Mouse (Mus musculus) C2C12 (cell line): ENCODE data around the gene Fa2h. TPM values are rescaled to one million over a fixed set of nuclear protein-coding genes. Genes with fewer than 3 reads are reported as not detected.

Experiments
- H3K27me3 ChIP-seq: one replicate; pipeline ENCODE4 v1.6.1; 2011; ENCODE audit not compliant: control insufficient read depth, insufficient read depth, insufficient read length
- H3K36me3 ChIP-seq: one replicate; pipeline ENCODE4 v1.6.1; 2011; ENCODE audit not compliant: control insufficient read depth, insufficient read depth
- H3K4me3 ChIP-seq: one replicate; pipeline ENCODE4 v1.5.1; 2011; ENCODE audit warnings: mild to moderate bottlenecking, control low read depth; ENCODE audit not compliant: poor library complexity, insufficient read depth, severe bottlenecking
- H3K79me2 ChIP-seq: one replicate; pipeline ENCODE4 v1.6.1; 2011; ENCODE audit not compliant: control insufficient read depth, insufficient read depth
- H3K79me3 ChIP-seq: one replicate; pipeline ENCODE4 v1.6.1; 2011; ENCODE audit warnings: low read depth, control low read depth
- H3ac ChIP-seq: one replicate; pipeline ENCODE3; 2011; ENCODE audit warnings: low read depth; ENCODE audit not compliant: control insufficient read depth, insufficient read length
- CEBPB ChIP-seq: IDR thresholded peaks from one replicate; pipeline ENCODE4 v1.6.1; 2011; ENCODE audit warnings: low read depth, mild to moderate bottlenecking, control low read depth, moderate library complexity
- CTCF ChIP-seq: IDR thresholded peaks from one replicate; pipeline ENCODE4 v1.5.1; 2011; ENCODE audit not compliant: control insufficient read depth, insufficient read depth, insufficient read length
- FOSL1 ChIP-seq: IDR thresholded peaks from one replicate; pipeline ENCODE4 v1.8.0; 2011; ENCODE audit warnings: mild to moderate bottlenecking, low read length; ENCODE audit not compliant: poor library complexity, insufficient read depth, severe bottlenecking
- MAX ChIP-seq: IDR thresholded peaks from one replicate; pipeline ENCODE4 v1.6.1; 2011; ENCODE audit warnings: mild to moderate bottlenecking, control low read depth
- MYOD1 ChIP-seq: IDR thresholded peaks from one replicate; pipeline ENCODE4 v1.6.1; 2011; ENCODE audit warnings: low read depth; ENCODE audit not compliant: control insufficient read depth, insufficient read length
- MYOG ChIP-seq: IDR thresholded peaks from one replicate; pipeline ENCODE4 v1.6.1; 2011; ENCODE audit not compliant: control insufficient read depth, insufficient read length; ENCODE audit errors: extremely low read depth
- USF1 ChIP-seq: IDR thresholded peaks from one replicate; pipeline ENCODE4 v1.6.1; 2011; ENCODE audit warnings: low read depth, mild to moderate bottlenecking, control low read depth, moderate library complexity
- polyA plus RNA-seq: library from polyadenylated mRNA; unstranded; fragments of >200 nt; fragmentation: generic; extraction: Trizol; gene quantifications from one replicate; pipeline ENCODE4 v1.2.1, GENCODE M21; 2012; ENCODE audit warnings: missing spikeins

Gene Fa2h
- polyA plus RNA-seq, 1 experiment = 0.06 TPM

GRCm38 (mm10) chr8:111390837-111391236 lies 2.8 kb downstream of the Fa2h start:
- no peaks in the 10 kb centered on the region for H3K79me3 ChIP-seq
- H3ac ChIP-seq = no peak overlapping the region
- H3K4me3 ChIP-seq = no peak overlapping the region
- TF ChIP-seq USF1 (no peak), FOSL1 (no peak), MAX (no peak), CTCF (no peak), MYOD1 (no peak), CEBPB (no peak), MYOG (no peak)
- H3K36me3 ChIP-seq = no peaks in the 10 kb centered on the region
- peaks cover 15% of the 10 kb centered on the region for H3K27me3 ChIP-seq
- H3K79me2 ChIP-seq = no peaks in the 10 kb centered on the region

- no peak overlapping the region for H3ac ChIP-seq
- H3K36me3 ChIP-seq = no peaks in the 10 kb centered on the region
- peaks cover 15% of the 10 kb centered on the region for H3K27me3 ChIP-seq
- TF ChIP-seq CTCF = no peak
- no peak for TF ChIP-seq MYOG
- no peak for TF ChIP-seq USF1
- no peak for TF ChIP-seq FOSL1
- TF ChIP-seq MYOD1 = no peak
- no peak for TF ChIP-seq MAX
- no peak for TF ChIP-seq CEBPB
- H3K4me3 ChIP-seq = no peak overlapping the region
- H3K79me2 ChIP-seq = no peaks in the 10 kb centered on the region
- no peaks in the 10 kb centered on the region for H3K79me3 ChIP-seq
Measured at GRCm38 (mm10) chr8:111389581-111389980, 4.0 kb downstream of the Fa2h start.

- H3K36me3 ChIP-seq = no peaks in the 10 kb centered on the region
- no peak overlapping the region for H3ac ChIP-seq
- TF ChIP-seq FOSL1 (no peak), MYOG (no peak), CEBPB (no peak), MYOD1 (no peak), USF1 (no peak), CTCF (no peak), MAX (no peak)
- peaks cover 17% of the 10 kb centered on the region for H3K27me3 ChIP-seq
- H3K4me3 ChIP-seq = no peak overlapping the region
- H3K79me3 ChIP-seq = no peaks in the 10 kb centered on the region
- no peaks in the 10 kb centered on the region for H3K79me2 ChIP-seq
Measured at GRCm38 (mm10) chr8:111385915-111386314, 7.7 kb downstream of the Fa2h start.

- TF ChIP-seq MYOD1 (no peak), CEBPB (no peak), FOSL1 (no peak), USF1 (no peak)
- Histone ChIP-seq H3K36me3 (no peaks in the 10 kb centered on the region), H3K79me2 (no peaks in the 10 kb centered on the region), H3K27me3 (peaks cover 17% of the 10 kb centered on the region), H3ac (no peak overlapping the region), H3K4me3 (no peak overlapping the region), H3K79me3 (no peaks in the 10 kb centered on the region)
Measured at GRCm38 (mm10) chr8:111384628-111385027, 9.0 kb downstream of the Fa2h start.

- Histone ChIP-seq H3K27me3 (peaks cover 10% of the 10 kb centered on the region), H3K36me3 (no peaks in the 10 kb centered on the region), H3K79me2 (no peaks in the 10 kb centered on the region), H3K4me3 (no peak overlapping the region), H3K79me3 (no peaks in the 10 kb centered on the region), H3ac (no peak overlapping the region)
- no peak for TF ChIP-seq MYOG
- no peak for TF ChIP-seq CEBPB
- no peak for TF ChIP-seq CTCF
- no peak for TF ChIP-seq MYOD1
- TF ChIP-seq MAX = no peak
- no peak for TF ChIP-seq FOSL1
- TF ChIP-seq USF1 = no peak
Measured at GRCm38 (mm10) chr8:111375192-111375591, 18.4 kb downstream of the Fa2h start.

GRCm38 (mm10) chr8:111369711-111370110 lies 23.9 kb downstream of the Fa2h start:
- peaks cover 6% of the 10 kb centered on the region for H3K27me3 ChIP-seq
- H3K79me3 ChIP-seq = no peaks in the 10 kb centered on the region
- no peaks in the 10 kb centered on the region for H3K79me2 ChIP-seq
- no peak overlapping the region for H3K4me3 ChIP-seq
- no peak overlapping the region for H3ac ChIP-seq
- TF ChIP-seq CTCF = no peak
- no peak for TF ChIP-seq FOSL1
- no peak for TF ChIP-seq MYOG
- no peak for TF ChIP-seq MAX
- no peak for TF ChIP-seq MYOD1
- H3K36me3 ChIP-seq = no peaks in the 10 kb centered on the region
